28 mouse cellular contexts compared by ENCODE assay signal in genomic region chr7:74347026-74347425, GRCm38 (mm10).
DNase-seq lines count a peak whose midpoint lies in the region; ATAC-seq lines count a peak whose summit lies in the region.
"Had no signal": no experiment of that assay in that cellular context is flagged by ENCODE, and none has a peak within 500 bp of the region (broad histone marks: within the 10 kb centered on the region; RNA-seq: fewer than 3 reads in every experiment).

No protein-coding gene starts in this region.

- H3K4me1 ChIP-seq in limb, embryonic 10.5 days: peaks cover 21% of the 10 kb centered on the region
- H3K4me1 ChIP-seq: liver, embryonic 13.5 days; stomach, embryonic 15.5 days had no signal

- no peak overlapping the region for H3K4me3 ChIP-seq in limb, embryonic 10.5 days
- H3K4me3 ChIP-seq: forebrain, embryonic 15.5 days; kidney, embryonic 15.5 days; liver, embryonic 13.5 days; midbrain, embryonic 10.5 days; midbrain, embryonic 15.5 days; neural tube, embryonic 15.5 days; stomach, embryonic 15.5 days had no signal

- no peaks in the 10 kb centered on the region for H3K27me3 ChIP-seq in limb, embryonic 10.5 days (ENCODE audit: low read depth, poor library complexity, severe bottlenecking)
- H3K27me3 ChIP-seq: forebrain, embryonic 15.5 days; kidney, embryonic 15.5 days; liver, embryonic 13.5 days; midbrain, embryonic 15.5 days; neural tube, embryonic 15.5 days; stomach, embryonic 15.5 days had no signal

- intact Hi-C loops in left cerebral cortex, postnatal 10 days (cut with DNase I): loop anchor here (5.0 kb wide), 1 partner anchor 335 kb away; the partner anchor contains the start of gene St8sia2

- H3K27ac ChIP-seq in limb, embryonic 10.5 days: peak overlapping the region; percentile 76; the same call in 1 of the 2 replicates
- H3K27ac ChIP-seq: forebrain, embryonic 15.5 days; hindbrain, embryonic 14.5 days; kidney, embryonic 15.5 days; liver, embryonic 13.5 days; midbrain, embryonic 15.5 days; neural tube, embryonic 15.5 days; stomach, embryonic 15.5 days had no signal

- WGBS in limb, embryonic 10.5 days: 91% methylated on average over 9 of the region's 9 CpGs

- no peak for DNase-seq in frontal cortex, postnatal 25 days (ENCODE audit: low spot score in 2 of 2)
- peak; percentile 64 for DNase-seq in Muller cell, postnatal 12 days (ENCODE audit: inconsistent ontology term)
- peak; percentile 73 for DNase-seq in brain, adult 2 months (ENCODE audit: low read depth, low spot score)
- DNase-seq in limb, embryonic 10.5 days (ENCODE audit: low spot score): no peak
- no peak for DNase-seq in left cerebral cortex, postnatal 10 days (ENCODE audit: extremely low spot score in 1 of 2, low spot score in 2 of 2)
- DNase-seq in lung, postnatal 25 days (ENCODE audit: low spot score): no peak
- DNase-seq: adrenal gland, adult 2 months; adrenal gland, postnatal 36 days; cerebellum, adult 8-10 months; cerebellum, postnatal 36 days; gastrocnemius, postnatal 10 days; kidney, adult 11 months; kidney, postnatal 25 days; liver, embryonic 13.5 days; lung, adult 2 months; lung, postnatal 10 days; right cerebral cortex, postnatal 14 days had no signal

- peak; percentile 62; the same call in 1 of the 2 replicates for ATAC-seq in frontal cortex, adult (ENCODE audit: low TSS enrichment)
- ATAC-seq: activated CD4-positive, CD25-positive, alpha-beta regulatory T cell, adult 4 months; CD4-positive, CD25-positive, alpha-beta regulatory T cell, adult 4 months; forebrain, embryonic 15.5 days; inflammation-experienced regulatory T-cells, adult 6 months; midbrain, embryonic 15.5 days had no signal

- no peaks in the 10 kb centered on the region for H3K9me3 ChIP-seq in limb, embryonic 10.5 days (replicated peaks)
- H3K9me3 ChIP-seq: forebrain, embryonic 15.5 days; kidney, embryonic 15.5 days; liver, embryonic 13.5 days; midbrain, embryonic 10.5 days; midbrain, embryonic 15.5 days; neural tube, embryonic 15.5 days; stomach, embryonic 15.5 days had no signal

- H3K36me3 ChIP-seq in limb, embryonic 10.5 days: no peaks in the 10 kb centered on the region
- H3K36me3 ChIP-seq: forebrain, embryonic 15.5 days; kidney, embryonic 15.5 days; liver, embryonic 13.5 days; midbrain, embryonic 10.5 days; midbrain, embryonic 15.5 days; neural tube, embryonic 15.5 days; stomach, embryonic 15.5 days had no signal

Comparison
In these comparisons a context has a peak if more than half of its experiments do, and no peak if none do; other contexts are left out.
1. DNase-seq: peak in Muller cell, postnatal 12 days (single experiment) and brain, adult 2 months (single experiment); none in frontal cortex, postnatal 25 days (0 of 2), limb, embryonic 10.5 days (single experiment), left cerebral cortex, postnatal 10 days (0 of 2) and lung, postnatal 25 days (single experiment).